Mouse (Mus musculus) ES-E14 (cell line): ENCODE results near the gene Hs3st1.

Experiments used
- HCFC1 ChIP-seq: IDR thresholded peaks from 2 replicates; pipeline ENCODE4 v1.6.1; 2012; ENCODE audit warnings: low read length, inconsistent platforms, borderline replicate concordance; ENCODE audit not compliant: insufficient read depth
- MAFK ChIP-seq: IDR thresholded peaks from 2 replicates; pipeline ENCODE4 v1.6.1; 2014; ENCODE audit warnings: mild to moderate bottlenecking, low read depth, low read length, inconsistent platforms; ENCODE audit not compliant: insufficient read depth
- ZC3H11A ChIP-seq: IDR thresholded peaks from 2 replicates; pipeline ENCODE4 v1.6.1; 2012; ENCODE audit warnings: low read depth, mild to moderate bottlenecking, inconsistent platforms, low read length, borderline replicate concordance
- ZNF384 ChIP-seq: IDR thresholded peaks from 2 replicates; pipeline ENCODE4 v1.6.1; 2012; ENCODE audit warnings: low read depth, low read length, inconsistent platforms

- TF ChIP-seq ZNF384, result no peak
- TF ChIP-seq MAFK, result no peak
- no peak for TF ChIP-seq HCFC1
- no peak for TF ChIP-seq ZC3H11A
Measured at GRCm38 (mm10) chr5:39733750-39734443, 21.4 kb downstream of the Hs3st1 start.
